Mouse (Mus musculus): ENCODE measurements around the gene Fndc3b.

Gene Fndc3b

GRCm38 (mm10) chr3:27371725-27372650 is 339.1 kb downstream of the Fndc3b start:
- TF ChIP-seq POU5F1 (IDR thresholded peaks at IDR 0.05; ENCODE audit: borderline replicate concordance, low read length) (no peak), NANOG (IDR thresholded peaks at IDR 0.05; ENCODE audit: borderline replicate concordance, low read length) (no peak), CTCF (conservative IDR thresholded peaks at IDR 0.05; ENCODE audit: low read length) (no peak)
- Histone ChIP-seq H3K27me3 (ENCODE audit: insufficient read depth, low read length) (peaks cover 73% of the 10 kb centered on the region), H3K9me3 (ENCODE audit: low read length) (no peaks in the 10 kb centered on the region), H3K36me3 (ENCODE audit: insufficient read depth, low read length) (no peaks in the 10 kb centered on the region), H3K4me1 (replicated peaks; ENCODE audit: low read depth, low read length) (peaks cover 33% of the 10 kb centered on the region), H3K4me3 (replicated peaks; ENCODE audit: low read length) (peak overlapping the region; percentile 76)

- TF ChIP-seq CTCF (conservative IDR thresholded peaks at IDR 0.05; ENCODE audit: low read length), result no peak
- TF ChIP-seq POU5F1 (IDR thresholded peaks at IDR 0.05; ENCODE audit: borderline replicate concordance, low read length), result no peak
- peak within 1 kb of the TSS; percentile 76 for H3K4me3 ChIP-seq (replicated peaks; ENCODE audit: low read length)
- peaks cover 33% of the 10 kb centered on the region for H3K4me1 ChIP-seq (replicated peaks; ENCODE audit: low read depth, low read length)
- no peaks in the 10 kb centered on the region for H3K9me3 ChIP-seq (ENCODE audit: low read length)
- H3K27me3 ChIP-seq (ENCODE audit: insufficient read depth, low read length), result peaks cover 78% of the 10 kb centered on the region
- H3K36me3 ChIP-seq (ENCODE audit: insufficient read depth, low read length), result no peaks in the 10 kb centered on the region
Observed at GRCm38 (mm10) chr3:27371276-27371621, 339.9 kb downstream of the Fndc3b start, which contains the start of gene Ghsr. Gene Ghsr, plus strand, starts transcription at chr3:27371351.

GRCm38 (mm10) chr3:27370582-27371275 is 340.4 kb downstream of the Fndc3b start:
- no peak for TF ChIP-seq CTCF (conservative IDR thresholded peaks at IDR 0.05; ENCODE audit: low read length)
- TF ChIP-seq POU5F1 (IDR thresholded peaks at IDR 0.05; ENCODE audit: borderline replicate concordance, low read length), result no peak
- TF ChIP-seq NANOG (IDR thresholded peaks at IDR 0.05; ENCODE audit: borderline replicate concordance, low read length), result no peak
- Histone ChIP-seq H3K4me3 (replicated peaks; ENCODE audit: low read length) (peak overlapping the region; percentile 76), H3K4me1 (replicated peaks; ENCODE audit: low read depth, low read length) (peaks cover 33% of the 10 kb centered on the region), H3K9me3 (ENCODE audit: low read length) (no peaks in the 10 kb centered on the region), H3K27me3 (ENCODE audit: insufficient read depth, low read length) (peaks cover 78% of the 10 kb centered on the region), H3K36me3 (ENCODE audit: insufficient read depth, low read length) (no peaks in the 10 kb centered on the region)

- TF ChIP-seq CTCF (conservative IDR thresholded peaks at IDR 0.05; ENCODE audit: low read length) (no peak), NANOG (IDR thresholded peaks at IDR 0.05; ENCODE audit: borderline replicate concordance, low read length) (no peak), POU5F1 (IDR thresholded peaks at IDR 0.05; ENCODE audit: borderline replicate concordance, low read length) (no peak)
- Histone ChIP-seq H3K4me3 (replicated peaks; ENCODE audit: low read length) (peak overlapping the region; percentile 76; the same call in 1 of the 2 replicates), H3K9me3 (ENCODE audit: low read length) (no peaks in the 10 kb centered on the region), H3K36me3 (ENCODE audit: insufficient read depth, low read length) (no peaks in the 10 kb centered on the region), H3K27me3 (ENCODE audit: insufficient read depth, low read length) (peaks cover 76% of the 10 kb centered on the region), H3K4me1 (replicated peaks; ENCODE audit: low read depth, low read length) (peaks cover 33% of the 10 kb centered on the region)
Observed at GRCm38 (mm10) chr3:27370125-27370524, 341.0 kb downstream of the Fndc3b start.

Measured in E14TG2a.4 (cell line).